Mouse (Mus musculus): ENCODE results near the gene Frrs1.

DNA sequence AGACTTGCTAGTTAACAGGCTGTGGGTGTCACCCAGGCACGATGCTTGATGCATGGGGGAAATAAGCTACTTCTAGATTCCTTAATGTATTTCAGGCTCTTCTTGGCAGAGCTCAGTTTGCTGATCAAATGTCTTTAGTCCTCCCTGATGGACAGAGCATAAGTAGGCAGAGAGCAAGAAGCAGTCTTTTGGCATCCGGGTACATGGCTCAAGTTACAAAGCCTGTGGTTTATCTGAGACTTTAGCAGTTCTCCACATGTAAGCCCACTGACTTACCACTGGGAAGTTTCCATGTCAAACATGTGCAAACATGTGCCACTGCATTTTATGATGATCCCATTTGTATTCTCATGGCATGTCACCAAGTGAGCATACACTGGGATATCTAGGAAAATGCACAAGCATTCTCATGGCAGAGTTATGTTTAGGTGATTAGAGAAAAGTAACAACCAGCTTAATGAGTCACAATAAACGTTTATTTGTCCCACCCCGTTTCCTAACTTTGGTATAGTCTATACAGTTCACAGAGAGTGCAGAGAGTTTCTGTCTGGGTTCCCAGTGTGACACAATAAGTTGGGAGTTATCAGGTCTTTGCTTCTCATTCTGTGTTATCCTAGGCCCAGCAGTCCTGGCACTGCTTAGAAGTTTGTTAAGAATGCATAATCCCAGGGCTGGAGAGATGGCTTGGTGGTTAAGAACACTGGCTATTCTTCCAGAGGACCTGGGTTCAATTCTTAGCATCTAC, 32.6 kb upstream of the Frrs1 start:
- no peak for TF ChIP-seq POLR2A (IDR thresholded peaks at IDR 0.05; ENCODE audit: control insufficient read depth, extremely low read depth, insufficient read depth, low read length, poor library complexity)
- no peak for TF ChIP-seq CTCF (IDR thresholded peaks at IDR 0.05; ENCODE audit: borderline replicate concordance, control insufficient read depth, extremely low read depth, insufficient read depth, low read length, poor library complexity)
